Mouse (Mus musculus) heart, adult 10 weeks (tissue): Measurements from ENCODE around the gene Gpr45. TPM values are rescaled to one million over a fixed set of nuclear protein-coding genes. Genes with fewer than 3 reads are reported as not detected.

Experiments used
- polyA plus RNA-seq: library from polyadenylated mRNA; stranded (reverse); fragments of 350-450 nt; fragmentation: Illumina TruSeq; extraction: RNeasy Lipid Tissue Mini Kit (QIAGEN cat#74804); gene quantifications from one replicate; pipeline ENCODE4 v1.2.3, GENCODE M21; 2014; ENCODE audit warnings: low read depth, low replicate concordance

The Gpr45 gene
- not detected for polyA plus RNA-seq

DNA sequence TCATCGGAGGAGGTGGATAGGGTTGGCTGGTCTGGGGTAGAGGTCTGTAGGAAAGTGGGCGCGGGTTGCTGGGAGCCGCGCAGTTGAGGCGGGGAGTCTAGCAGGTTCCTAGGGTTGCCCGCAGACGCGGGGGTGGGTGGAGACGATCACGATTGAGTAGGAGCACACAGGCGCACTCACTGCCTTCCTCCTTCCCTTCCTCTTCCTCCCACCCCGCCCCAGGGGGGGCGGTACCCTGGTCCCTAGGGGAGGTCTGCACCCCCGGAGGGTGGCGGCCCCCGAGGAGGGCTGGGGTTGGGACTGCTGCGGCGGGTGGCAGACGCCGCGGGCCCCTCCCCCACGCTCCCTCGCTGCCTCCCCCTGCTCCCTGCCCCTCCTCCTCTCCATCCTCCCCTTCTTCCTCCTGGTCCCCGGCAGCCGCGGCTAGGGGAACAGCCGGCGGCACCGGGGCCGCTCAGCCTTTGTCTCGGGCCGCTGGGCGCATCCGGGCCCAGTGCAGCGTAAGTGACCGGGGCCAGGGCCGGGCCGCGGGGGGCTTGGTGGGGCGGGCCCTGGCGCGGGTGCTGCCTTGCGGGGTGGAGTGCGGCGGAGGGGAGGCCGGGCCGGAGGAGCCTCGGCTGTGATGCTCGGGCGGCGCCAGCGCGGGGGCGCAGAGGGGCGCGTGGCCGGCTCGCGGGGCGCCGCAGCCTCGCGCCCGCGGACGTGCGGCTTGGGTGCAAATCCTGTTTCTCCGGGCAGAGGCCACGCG lies at the start of gene Gpr45:
Gpr45 (plus strand) TSS at position 139 of the 748 bp plus-strand sequence.

Other genes with a start within 250 kb of the Gpr45 start
- gene Mrps9, start 101.6 kb upstream of the Gpr45 start, polyA plus RNA-seq: 115 TPM
- 14.2 TPM for gene Tgfbrap1, start 145.8 kb downstream of the Gpr45 start, polyA plus RNA-seq
- 22.1 TPM for gene AI597479, start 145.8 kb downstream of the Gpr45 start, polyA plus RNA-seq
- gene Fhl2, start 244.1 kb downstream of the Gpr45 start, polyA plus RNA-seq: 2,048 TPM